ENCODE assay signal across 25 mouse cellular contexts in the genomic region with DNA sequence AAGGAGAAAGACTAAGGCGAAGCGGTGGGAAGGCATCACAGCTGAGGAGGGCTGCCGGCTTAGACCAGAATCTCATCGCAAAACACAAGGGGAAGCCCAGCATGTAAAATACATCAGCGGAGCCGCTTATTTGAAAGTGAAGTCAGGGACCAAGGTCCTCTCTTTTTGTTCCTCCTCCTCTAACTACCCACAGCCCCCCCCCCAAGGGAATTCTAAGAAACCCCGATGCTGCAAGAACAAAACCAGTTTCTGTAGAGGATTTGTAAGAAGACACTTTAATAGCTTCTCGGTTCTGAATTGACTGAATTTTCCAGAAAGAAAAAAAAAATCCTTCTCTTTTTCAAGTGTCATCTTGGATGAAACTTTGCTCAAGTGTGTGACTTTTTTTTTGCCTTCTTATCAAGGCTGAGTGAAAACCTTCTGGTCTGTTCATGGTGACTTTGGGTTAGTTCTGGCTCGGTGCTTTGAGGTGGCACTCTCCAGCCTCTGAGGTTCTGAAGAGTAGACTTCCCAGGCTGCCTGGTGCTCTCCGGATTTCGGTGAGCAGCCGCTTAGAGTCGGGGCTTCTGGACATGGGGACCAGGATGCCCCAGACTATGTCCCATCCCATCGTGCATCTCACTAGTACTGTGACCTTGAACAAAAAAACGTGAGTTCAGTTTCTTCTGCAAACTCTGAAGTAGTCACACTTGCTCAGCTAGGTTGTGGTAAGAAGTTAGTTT. TPM values are rescaled to one million over a fixed set of nuclear protein-coding genes. Genes with fewer than 3 reads are reported as not detected.
DNase-seq lines count a peak whose midpoint lies in the region; ATAC-seq and TF ChIP-seq lines count a peak whose summit lies in the region.
"Had no signal": no experiment of that assay in that cellular context is flagged by ENCODE, and none has a peak within 500 bp of the region (broad histone marks: within the 10 kb centered on the region; RNA-seq: fewer than 3 reads in every experiment).

No protein-coding gene starts in this region.

- no peaks in the 10 kb centered on the region for H3K4me1 ChIP-seq in embryonic facial prominence, embryonic 14.5 days (ENCODE audit: control insufficient read depth, insufficient read depth, low read length)
- peaks cover 3% of the 10 kb centered on the region; the same call in 1 of the 2 replicates for H3K4me1 ChIP-seq in embryonic facial prominence, embryonic 10.5 days
- peaks cover 39 to 63% of the 10 kb centered on the region in 2 experiments for H3K4me1 ChIP-seq in CH12.LX (ENCODE audit: control insufficient read depth in 1 of 2, insufficient read depth in 2 of 2)
- no peaks in the 10 kb centered on the region for H3K4me1 ChIP-seq in kidney, embryonic 14.5 days (ENCODE audit: control insufficient read depth, insufficient read depth, low read length)
- no peaks in the 10 kb centered on the region for H3K4me1 ChIP-seq in hindbrain, embryonic 13.5 days (replicated peaks)
- H3K4me1 ChIP-seq: embryonic facial prominence, embryonic 12.5 days; embryonic facial prominence, embryonic 15.5 days had no signal

- H3K27ac ChIP-seq in embryonic facial prominence, embryonic 14.5 days (replicated peaks; ENCODE audit: low read depth, low read length), result no peak overlapping the region
- no peak overlapping the region for H3K27ac ChIP-seq in embryonic facial prominence, embryonic 10.5 days (replicated peaks)
- H3K27ac ChIP-seq in CH12.LX (ENCODE audit: insufficient read depth, low read depth), result peak overlapping the region; percentile 99
- no peak overlapping the region for H3K27ac ChIP-seq in kidney, embryonic 14.5 days (ENCODE audit: low read depth, low read length)
- no peak overlapping the region for H3K27ac ChIP-seq in hindbrain, embryonic 13.5 days
- H3K27ac ChIP-seq: embryonic facial prominence, embryonic 12.5 days; embryonic facial prominence, embryonic 15.5 days; forebrain, embryonic 10.5 days; forebrain, embryonic 12.5 days had no signal

- no peak for TF ChIP-seq CTCF in CH12.LX (conservative IDR thresholded peaks at IDR 0.05 in 1 of 2, IDR thresholded peaks at IDR 0.05 in 1 of 2; ENCODE audit: low read depth in 2 of 2, low read length in 2 of 2)

- peak; percentile 99 for TF ChIP-seq EP300 in CH12.LX (IDR thresholded peaks at IDR 0.05; ENCODE audit: low read length)

- dilution Hi-C loops in CH12.LX (cut with MboI; ENCODE audit: extremely low pct_ligation_motif_present, extremely low pct_unique_long_range_greater_than_20kb, low sequenced_read_pairs), result no loop called here

- TF ChIP-seq RAD21 in CH12.LX (IDR thresholded peaks at IDR 0.05; ENCODE audit: low read depth, low read length), result peak; percentile 6

- H3K9me3 ChIP-seq in embryonic facial prominence, embryonic 14.5 days (ENCODE audit: control insufficient read depth, low read length), result no peaks in the 10 kb centered on the region
- no peaks in the 10 kb centered on the region for H3K9me3 ChIP-seq in embryonic facial prominence, embryonic 10.5 days
- H3K9me3 ChIP-seq in CH12.LX (replicated peaks; ENCODE audit: low read length), result peaks cover 3% of the 10 kb centered on the region
- H3K9me3 ChIP-seq in kidney, embryonic 14.5 days (ENCODE audit: control insufficient read depth, low read length), result no peaks in the 10 kb centered on the region
- no peaks in the 10 kb centered on the region for H3K9me3 ChIP-seq in hindbrain, embryonic 13.5 days
- H3K9me3 ChIP-seq: embryonic facial prominence, embryonic 12.5 days; embryonic facial prominence, embryonic 15.5 days; forebrain, embryonic 10.5 days; forebrain, embryonic 12.5 days had no signal

- WGBS in embryonic facial prominence, embryonic 14.5 days, result 59% methylated on average over 15 of the region's 15 CpGs
- WGBS in embryonic facial prominence, embryonic 10.5 days, result 69% methylated on average over 15 of the region's 15 CpGs
- WGBS in kidney, embryonic 14.5 days, result 77% methylated on average over 15 of the region's 15 CpGs
- WGBS in hindbrain, embryonic 13.5 days, result 66% methylated on average over 15 of the region's 15 CpGs

- no peak overlapping the region for H3K4me3 ChIP-seq in embryonic facial prominence, embryonic 14.5 days (ENCODE audit: low read depth, low read length)
- H3K4me3 ChIP-seq in embryonic facial prominence, embryonic 10.5 days, result no peak overlapping the region
- peak overlapping the region; percentile 17 to 58 (median 36) for H3K4me3 ChIP-seq in CH12.LX (replicated peaks in 1 of 3; ENCODE audit: low read depth in 2 of 3, low read length in 2 of 3, poor library complexity in 1 of 3)
- no peak overlapping the region for H3K4me3 ChIP-seq in kidney, embryonic 14.5 days (ENCODE audit: low read length)
- no peak overlapping the region for H3K4me3 ChIP-seq in hindbrain, embryonic 13.5 days
- H3K4me3 ChIP-seq: embryonic facial prominence, embryonic 12.5 days; embryonic facial prominence, embryonic 15.5 days; erythroblast, embryonic 14.5 days; forebrain, embryonic 10.5 days; forebrain, embryonic 12.5 days had no signal

- no peak; the same call in 1 of the 2 replicates for TF ChIP-seq POLR2A in CH12.LX (IDR thresholded peaks at IDR 0.05; ENCODE audit: low read depth, low read length)

- peak; percentile 8 for DNase-seq in embryonic facial prominence, embryonic 14.5 days (ENCODE audit: low spot score)
- DNase-seq in embryonic facial prominence, embryonic 10.5 days (ENCODE audit: low spot score), result no peak
- peak; percentile 13 for DNase-seq in spleen, postnatal 36 days (ENCODE audit: low spot score in 2 of 2)
- no peak for DNase-seq in spleen, postnatal 10 days (ENCODE audit: low spot score in 2 of 2)
- DNase-seq in CH12.LX (ENCODE audit: extremely low read depth), result peak; percentile 93
- peak; percentile 54 for DNase-seq in splenic B cell, adult 2 months (ENCODE audit: low read depth, low spot score)
- DNase-seq: adrenal gland, adult 2 months; adrenal gland, postnatal 10 days; adrenal gland, postnatal 25 days; cerebellum, adult 11 months; cerebellum, adult 18-20 months; cerebellum, adult 8-10 months; cerebellum, adult 9-11 months; cerebellum, postnatal 14 days; cerebellum, postnatal 36 days; embryo, embryonic 11 days had no signal

- no peak overlapping the region for H3K4me2 ChIP-seq in embryonic facial prominence, embryonic 14.5 days (ENCODE audit: low read depth, low read length)
- peak overlapping the region; percentile 94 for H3K4me2 ChIP-seq in CH12.LX (ENCODE audit: insufficient read depth, low read depth, poor library complexity, severe bottlenecking)
- H3K4me2 ChIP-seq in kidney, embryonic 14.5 days (replicated peaks; ENCODE audit: low read depth, low read length), result no peak overlapping the region
- no peak overlapping the region for H3K4me2 ChIP-seq in hindbrain, embryonic 13.5 days
- H3K4me2 ChIP-seq: embryonic facial prominence, embryonic 12.5 days; embryonic facial prominence, embryonic 15.5 days; forebrain, embryonic 12.5 days had no signal

- no peaks in the 10 kb centered on the region for H3K36me3 ChIP-seq in embryonic facial prominence, embryonic 14.5 days (ENCODE audit: control insufficient read depth, insufficient read depth, low read length)
- H3K36me3 ChIP-seq in embryonic facial prominence, embryonic 10.5 days (replicated peaks), result no peaks in the 10 kb centered on the region
- no peaks in the 10 kb centered on the region for H3K36me3 ChIP-seq in CH12.LX (replicated peaks in 1 of 2; ENCODE audit: control insufficient read depth in 1 of 2, insufficient read depth in 1 of 2, low read length in 1 of 2)
- H3K36me3 ChIP-seq in splenic B cell, adult 2 months (ENCODE audit: control insufficient read depth, insufficient read depth, low read length, poor library complexity, severe bottlenecking), result no peaks in the 10 kb centered on the region
- no peaks in the 10 kb centered on the region for H3K36me3 ChIP-seq in kidney, embryonic 14.5 days (ENCODE audit: control insufficient read depth, insufficient read depth, low read length)
- no peaks in the 10 kb centered on the region for H3K36me3 ChIP-seq in hindbrain, embryonic 13.5 days
- H3K36me3 ChIP-seq: embryonic facial prominence, embryonic 12.5 days; embryonic facial prominence, embryonic 15.5 days; forebrain, embryonic 10.5 days; forebrain, embryonic 12.5 days had no signal

- H3K9ac ChIP-seq in embryonic facial prominence, embryonic 14.5 days (ENCODE audit: low read depth, low read length), result no peak overlapping the region
- H3K9ac ChIP-seq in CH12.LX (ENCODE audit: insufficient read depth, low read depth), result peak overlapping the region; percentile 79
- H3K9ac ChIP-seq in kidney, embryonic 14.5 days (ENCODE audit: low read depth, low read length), result no peak overlapping the region
- H3K9ac ChIP-seq in hindbrain, embryonic 13.5 days, result no peak overlapping the region
- H3K9ac ChIP-seq: embryonic facial prominence, embryonic 12.5 days; embryonic facial prominence, embryonic 15.5 days; forebrain, embryonic 12.5 days had no signal

- in situ Hi-C loops in CH12.LX (cut with MboI; ENCODE audit: low pct_ligation_motif_present, low pct_unique_long_range_greater_than_20kb, low sequenced_read_pairs), result no loop called here

- no peaks in the 10 kb centered on the region for H3K27me3 ChIP-seq in embryonic facial prominence, embryonic 14.5 days (replicated peaks; ENCODE audit: control insufficient read depth, insufficient read depth, low read length)
- no peaks in the 10 kb centered on the region for H3K27me3 ChIP-seq in embryonic facial prominence, embryonic 10.5 days (replicated peaks; ENCODE audit: low read depth, poor library complexity, severe bottlenecking)
- H3K27me3 ChIP-seq in CH12.LX (replicated peaks), result no peaks in the 10 kb centered on the region
- H3K27me3 ChIP-seq in splenic B cell, adult 2 months (ENCODE audit: control insufficient read depth, insufficient read depth, low read length, poor library complexity, severe bottlenecking), result no peaks in the 10 kb centered on the region
- H3K27me3 ChIP-seq in kidney, embryonic 14.5 days (ENCODE audit: control insufficient read depth, insufficient read depth, low read length), result no peaks in the 10 kb centered on the region
- 0 out of 2 replicates have a peak, but pooled peaks cover 7% of the 10 kb centered on the region for H3K27me3 ChIP-seq in hindbrain, embryonic 13.5 days
- H3K27me3 ChIP-seq: embryonic facial prominence, embryonic 12.5 days; embryonic facial prominence, embryonic 15.5 days; forebrain, embryonic 12.5 days had no signal

- H3K79me2 ChIP-seq in CH12.LX (replicated peaks; ENCODE audit: control insufficient read depth, extremely low read depth, insufficient read depth, poor library complexity, severe bottlenecking), result no peaks in the 10 kb centered on the region

- ATAC-seq in embryonic facial prominence, embryonic 14.5 days (ENCODE audit: low read depth), result no peak
- ATAC-seq in kidney, embryonic 14.5 days (ENCODE audit: low FRiP score, low TSS enrichment), result no peak
- ATAC-seq in hindbrain, embryonic 13.5 days (ENCODE audit: low FRiP score), result no peak
- ATAC-seq: forebrain, embryonic 14.5 days; forebrain, embryonic 16.5 days had no signal

RNA-seq across cellular contexts. Expression of gene Pcgf5, which starts 30.6 kb away (rescaled TPM):
- polyA plus RNA-seq in embryonic facial prominence, embryonic 14.5 days (2014; fragmentation: Nextera tagmentation; extraction: Ambion mirVana), result 7.8 and 8.1 TPM in 2 replicates
- 7.1 and 7.9 TPM in 2 replicates for polyA plus RNA-seq in embryonic facial prominence, embryonic 10.5 days (2016; fragmentation: Nextera tagmentation; extraction: Ambion mirVana)
- total RNA-seq in CH12.LX (2012; rRNA removed) (17.0 and 20.6 TPM in 2 replicates), CH12.LX (2014; rRNA removed) (25.7 and 28.9 TPM in 2 replicates)
- polyA plus RNA-seq in CH12.LX (2012; ENCODE audit: insufficient read length, low read depth), result 17.0 and 17.4 TPM in 2 replicates
- 5.8 and 6.8 TPM in 2 replicates for polyA plus RNA-seq in kidney, embryonic 14.5 days (2014; fragmentation: Nextera tagmentation; extraction: Ambion mirVana)
- polyA plus RNA-seq in hindbrain, embryonic 13.5 days (2015; fragmentation: Nextera tagmentation; extraction: Ambion mirVana), result 8.1 and 9.2 TPM in 2 replicates

Comparison
In these comparisons a context has a peak if more than half of its experiments do, and no peak if none do; other contexts are left out.
1. DNase-seq: peak in embryonic facial prominence, embryonic 14.5 days (single experiment), spleen, postnatal 36 days (2 of 2), CH12.LX (single experiment) and splenic B cell, adult 2 months (single experiment); none in embryonic facial prominence, embryonic 10.5 days (single experiment) and spleen, postnatal 10 days (0 of 2).
2. H3K4me3 ChIP-seq: peak in CH12.LX (3 of 3); none in embryonic facial prominence, embryonic 14.5 days (single experiment), embryonic facial prominence, embryonic 10.5 days (single experiment), kidney, embryonic 14.5 days (single experiment) and hindbrain, embryonic 13.5 days (single experiment).